Mouse (Mus musculus) MEL (cell line): ENCODE results near the gene Cox5a.

Experiments
- CHD2 ChIP-seq: IDR thresholded peaks from 2 replicates; pipeline ENCODE4 v1.6.1; 2011; ENCODE audit warnings: low read length, improper control_type of control experiment
- ETS1 ChIP-seq: IDR thresholded peaks from 2 replicates; pipeline ENCODE4 v1.6.1; 2012; ENCODE audit warnings: low read depth, mild to moderate bottlenecking, inconsistent platforms, low read length, improper control_type of control experiment, moderate library complexity
- GATA1 ChIP-seq: IDR thresholded peaks from 2 replicates; pipeline ENCODE4 v1.6.1; 2011; ENCODE audit warnings: low read depth, low read length, improper control_type of control experiment
- MXI1 ChIP-seq: IDR thresholded peaks from 2 replicates; pipeline ENCODE4 v1.6.1; 2011; ENCODE audit warnings: mild to moderate bottlenecking, low read depth, low read length, improper control_type of control experiment
- POLR2A ChIP-seq, 2 experiments: IDR thresholded peaks; 2 replicates each; pipeline ENCODE4 v1.6.1; 2011 to 2012; ENCODE audit warnings: low read length in 2 of 2, mild to moderate bottlenecking in 2 of 2, control low read depth in 1 of 2, improper control_type of control experiment in 1 of 2, low read depth in 1 of 2, moderate library complexity in 1 of 2; ENCODE audit not compliant: control insufficient read depth in 1 of 2, insufficient read depth in 1 of 2, poor library complexity in 1 of 2
- POLR2AphosphoS2 ChIP-seq: IDR thresholded peaks from 2 replicates; pipeline ENCODE4 v1.6.1; 2011; ENCODE audit warnings: low read length, improper control_type of control experiment
- RAD21 ChIP-seq: IDR thresholded peaks from 2 replicates; pipeline ENCODE4 v1.6.1; 2011; ENCODE audit warnings: mild to moderate bottlenecking, low read depth, low read length, improper control_type of control experiment
- TBP ChIP-seq: IDR thresholded peaks from 2 replicates; pipeline ENCODE4 v1.8.0; 2011; ENCODE audit warnings: low read depth, low read length, improper control_type of control experiment
- ZNF384 ChIP-seq: IDR thresholded peaks from 2 replicates; pipeline ENCODE4 v1.6.1; 2012; ENCODE audit warnings: low read depth, mild to moderate bottlenecking, inconsistent platforms, low read length, improper control_type of control experiment

- TF ChIP-seq RAD21 (no peak), ZNF384 (no peak), GATA1 (no peak), POLR2AphosphoS2 (no peak), TBP (no peak), MXI1 (no peak), POLR2A (IDR thresholded peaks at IDR 0.05; ENCODE audit: control insufficient read depth in 1 of 2, insufficient read depth in 1 of 2, low read depth in 1 of 2, low read length in 2 of 2, poor library complexity in 1 of 2) (no peak), ETS1 (no peak), CHD2 (no peak)
Measured at GRCm38 (mm10) chr9:57526435-57526834, 5.4 kb downstream of the Cox5a start.
